Mouse (Mus musculus): Measurements from ENCODE around the gene Gm45337. TPM values are rescaled to one million over a fixed set of nuclear protein-coding genes. Genes with fewer than 3 reads are reported as not detected.

Gm45337 gene
- not detected for total RNA-seq (2023)

GRCm38 (mm10) chr7:142144507-142144906, at the start of gene Gm45337:
Gm45337 (minus strand) TSS chr7:142144607.

DNA sequence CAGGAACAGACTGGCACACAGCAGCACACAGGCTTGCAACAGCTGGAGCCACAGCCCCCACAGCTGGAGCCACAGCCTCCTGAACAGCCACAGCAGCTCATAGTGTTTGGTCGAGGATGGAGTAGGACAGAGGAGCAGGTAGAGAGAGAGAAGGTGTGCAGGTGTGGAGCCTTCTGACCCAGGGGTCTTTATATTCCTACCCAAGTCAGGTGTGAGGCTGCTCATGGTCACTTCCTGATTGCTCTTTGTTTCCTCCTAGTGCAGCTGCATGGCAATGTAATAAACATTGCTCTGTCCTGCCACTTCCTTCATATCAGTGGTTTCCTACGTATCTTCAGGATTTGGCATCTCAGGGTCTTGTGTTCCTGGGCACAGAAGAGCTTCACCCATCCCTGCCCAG, 45.9 kb upstream of the Gm45337 start, which contains the start of gene Gm10153:
Gene Gm10153, minus strand, starts transcription at position 101 of the 400 bp plus-strand sequence.

GRCm38 (mm10) chr7:142175905-142176304, 31.5 kb upstream of the Gm45337 start, which contains the start of gene Krtap5-2:
Krtap5-2 (minus strand) TSS chr7:142176005.

DNA sequence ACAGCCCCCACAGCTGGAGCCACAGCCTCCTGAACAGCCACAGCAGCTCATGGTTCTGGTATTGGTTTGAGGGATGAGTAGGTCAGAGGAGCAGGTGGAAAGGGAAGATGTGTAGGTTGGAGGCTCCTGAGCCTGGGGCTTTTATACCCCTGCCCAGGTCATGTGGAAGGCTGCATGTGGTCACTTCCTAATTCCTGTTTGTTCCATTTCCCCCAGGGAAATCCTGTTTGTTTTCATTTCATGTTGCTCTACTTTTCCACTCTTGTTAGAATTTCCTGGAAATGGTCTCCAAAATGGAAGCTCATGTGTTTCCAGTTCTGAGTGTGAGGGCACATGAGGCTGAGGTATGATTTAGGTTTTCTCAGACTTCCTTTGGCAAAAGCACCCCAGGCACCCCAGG, 21.2 kb upstream of the Gm45337 start, which contains the start of gene Gm4553:
Gene Gm4553, minus strand, starts transcription at position 101 of the 400 bp plus-strand sequence.

GRCm38 (mm10) chr7:142157013-142157412, 12.6 kb upstream of the Gm45337 start, which contains the start of gene Gm29735:
Gm29735 (minus strand) TSS chr7:142157113.

DNA sequence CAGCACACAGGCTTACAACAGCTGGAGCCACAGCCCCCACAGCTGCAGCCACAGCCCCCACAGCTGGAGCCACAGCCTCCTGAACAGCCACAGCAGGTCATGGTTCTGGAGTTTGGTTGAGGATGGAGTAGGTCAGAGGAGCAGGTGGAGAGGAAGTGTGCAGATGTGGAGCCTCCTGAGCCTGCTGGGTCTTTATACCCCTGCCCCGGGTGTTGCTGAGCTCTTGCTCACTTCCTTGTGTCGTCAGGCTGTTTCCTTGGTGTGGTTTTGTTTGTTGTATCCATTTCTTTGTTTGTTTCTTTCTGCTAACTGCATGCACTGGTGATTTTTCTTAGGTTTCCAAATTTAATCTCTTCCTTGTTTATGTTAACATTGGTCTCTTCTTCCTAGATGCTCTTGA, 8.5 kb downstream of the Gm45337 start, which contains the start of gene Gm39115:
Gene Gm39115, minus strand, starts transcription at position 101 of the 400 bp plus-strand sequence.

GRCm38 (mm10) chr7:142120629-142121028, 23.8 kb downstream of the Gm45337 start, which contains the start of gene Gm45618:
Gm45618 (minus strand) TSS chr7:142120729.

GRCm38 (mm10) chr7:142095183-142095931, 49.0 kb downstream of the Gm45337 start, which contains the start of gene Dusp8:
Dusp8 (minus strand) TSS chr7:142095843.

Other genes starting within 250 kb of the Gm45337 start
- gene Tollip, start 226.1 kb downstream of the Gm45337 start, total RNA-seq (2023) = 10 to 100 TPM; 68.2 to 70.2 TPM
- gene Brsk2, start 194.9 kb downstream of the Gm45337 start, total RNA-seq (2023) = not detected
- gene Mob2, start 83.5 kb downstream of the Gm45337 start, total RNA-seq (2023) = 10 to 100 TPM; 26.4 to 33.0 TPM
- 1 to 10 TPM; 1.2 to 1.9 TPM for gene Dusp8, start 48.8 kb downstream of the Gm45337 start, total RNA-seq (2023)
- not detected for gene Gm45618, start 23.9 kb downstream of the Gm45337 start, total RNA-seq (2023)
- not detected for gene Gm39115, start 8.6 kb downstream of the Gm45337 start, total RNA-seq (2023)
- not detected for gene Gm29735, start 12.5 kb upstream of the Gm45337 start, total RNA-seq (2023)
- gene Gm4553, start 21.1 kb upstream of the Gm45337 start, total RNA-seq (2023) = not detected
- gene Krtap5-2, start 31.4 kb upstream of the Gm45337 start, total RNA-seq (2023) = not detected
- not detected for gene Gm10153, start 45.8 kb upstream of the Gm45337 start, total RNA-seq (2023)
- gene Krtap5-3, start 56.8 kb upstream of the Gm45337 start, total RNA-seq (2023) = not detected
- not detected for gene Gm7579, start 67.3 kb upstream of the Gm45337 start, total RNA-seq (2023)
- not detected for gene Krtap5-5, start 85.4 kb upstream of the Gm45337 start, total RNA-seq (2023)
- gene Gm40460, start 96.5 kb upstream of the Gm45337 start, total RNA-seq (2023) = not detected
- not detected for gene Gm2431, start 113.7 kb upstream of the Gm45337 start, total RNA-seq (2023)
- gene Gm4559, start 129.8 kb upstream of the Gm45337 start, total RNA-seq (2023) = not detected
- gene Krtap5-1, start 152.5 kb upstream of the Gm45337 start, total RNA-seq (2023) = not detected
- gene Krtap5-4, start 158.9 kb upstream of the Gm45337 start, total RNA-seq (2023) = not detected
- gene Ifitm10, start 229.1 kb upstream of the Gm45337 start, total RNA-seq (2023) = 10 to 100 TPM; 14.0 to 19.7 TPM
- gene Gm49369, start 238.1 kb upstream of the Gm45337 start, total RNA-seq (2023) = 1 to 10 TPM in 1 of 2 experiments, not detected in 1; 3.4 TPM
- gene Ctsd, start 243.4 kb upstream of the Gm45337 start, total RNA-seq (2023) = 100 to 1,000 TPM; 803 to 876 TPM

All from neutrophil, adult 59 days (primary cell).